Mouse (Mus musculus) cerebellum, adult (tissue): ENCODE measurements around the gene Rps2.
"Not testable (repeated sequence)": the region's sequence is repeated elsewhere in the genome, so short reads cannot be mapped to it uniquely, and the experiment has no call there.

ENCODE experiments used
- ATAC-seq: cut with Nextera tagmentation; 2 replicates; pipeline ENCODE4 v1.9.2; 2017; ENCODE audit warnings: mild to moderate bottlenecking, moderate library complexity, mixed read lengths; ENCODE audit not compliant: insufficient number of reproducible peaks, low FRiP score, low TSS enrichment

The Rps2 gene

GRCm38 (mm10) chr17:24717943-24718342, at the start of gene Rps2, which contains the start of gene Rnf151:
TSS of gene Rps2 (plus strand) at chr17:24718116.
TSS of gene Rnf151 (minus strand) at chr17:24718063.
- ATAC-seq = no peak

GRCm38 (mm10) chr17:24669214-24669544, 48.7 kb upstream of the Rps2 start:
- ATAC-seq = not testable (repeated sequence)

- peak; percentile 89; the same call in 1 of the 2 replicates for ATAC-seq
These were observed 48.2 kb upstream of the Rps2 start, which contains the start of gene Zfp598 for GRCm38 (mm10) chr17:24669545-24670245. TSS of gene Zfp598 (plus strand) at chr17:24669687.

GRCm38 (mm10) chr17:24670246-24670844, 47.6 kb upstream of the Rps2 start:
- no peak for ATAC-seq

GRCm38 (mm10) chr17:24671346-24671745, 46.6 kb upstream of the Rps2 start:
- no peak for ATAC-seq

- no peak for ATAC-seq
These were observed 45.8 kb upstream of the Rps2 start for GRCm38 (mm10) chr17:24672141-24672540.

DNA sequence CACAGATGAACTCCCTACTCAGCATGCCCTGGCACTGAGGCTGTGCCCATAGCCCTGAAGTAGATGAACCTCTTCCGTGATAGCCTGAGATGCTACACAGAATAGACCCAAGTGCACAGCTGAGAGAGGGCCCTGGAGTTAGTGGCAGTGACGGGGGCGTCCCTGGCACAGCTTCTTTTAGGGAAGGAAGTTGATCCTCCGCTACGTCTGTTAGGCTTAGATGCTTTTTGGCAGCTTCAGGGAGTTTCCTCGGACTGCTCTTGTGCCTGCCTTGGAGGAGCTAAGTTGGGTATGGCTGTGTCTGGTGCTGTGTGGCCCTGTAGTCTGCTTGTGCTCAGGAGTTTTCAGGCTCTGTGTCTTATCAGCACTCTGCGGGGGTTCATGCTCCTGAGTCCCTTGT, 43.6 kb upstream of the Rps2 start:
- ATAC-seq = no peak

DNA sequence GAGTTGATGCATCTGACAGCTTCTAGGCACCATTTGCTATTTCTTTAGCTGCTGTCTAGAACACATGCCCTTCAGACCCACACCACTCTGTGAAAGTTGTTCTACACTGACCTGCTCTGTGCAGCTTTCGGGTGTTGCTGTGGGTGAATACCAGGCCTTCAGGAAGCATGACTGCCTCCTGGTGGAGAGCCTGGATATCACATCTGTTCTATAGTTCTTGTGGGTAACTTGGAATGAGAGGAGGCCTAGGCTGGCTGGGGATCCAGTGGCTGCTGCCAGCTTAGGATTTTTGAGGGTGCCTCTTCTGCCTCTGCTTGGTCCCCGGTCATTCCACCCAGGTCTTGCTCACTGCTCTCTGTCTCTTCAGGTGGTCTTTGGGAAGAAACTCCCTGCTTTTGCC, 41.7 kb upstream of the Rps2 start:
- ATAC-seq = no peak

DNA sequence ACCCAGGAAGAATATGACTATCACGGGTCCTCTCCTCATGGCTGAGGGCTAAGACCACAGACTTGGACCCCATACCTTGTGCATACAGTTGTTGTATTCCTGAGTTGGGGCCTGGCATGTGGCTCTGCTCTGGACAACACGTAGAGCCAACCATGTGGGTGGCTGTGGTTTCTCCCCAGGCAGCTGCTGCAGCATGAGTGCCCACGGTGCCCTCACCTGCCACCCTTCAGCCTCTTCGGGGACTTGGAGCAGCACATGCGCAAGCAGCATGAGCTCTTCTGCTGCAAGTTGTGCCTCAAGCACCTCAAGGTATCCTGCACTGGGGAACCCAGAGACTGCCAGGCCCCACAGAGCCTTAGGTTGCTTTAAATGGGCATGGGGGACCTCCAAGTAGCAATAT, 41.0 kb upstream of the Rps2 start:
- ATAC-seq = no peak

DNA sequence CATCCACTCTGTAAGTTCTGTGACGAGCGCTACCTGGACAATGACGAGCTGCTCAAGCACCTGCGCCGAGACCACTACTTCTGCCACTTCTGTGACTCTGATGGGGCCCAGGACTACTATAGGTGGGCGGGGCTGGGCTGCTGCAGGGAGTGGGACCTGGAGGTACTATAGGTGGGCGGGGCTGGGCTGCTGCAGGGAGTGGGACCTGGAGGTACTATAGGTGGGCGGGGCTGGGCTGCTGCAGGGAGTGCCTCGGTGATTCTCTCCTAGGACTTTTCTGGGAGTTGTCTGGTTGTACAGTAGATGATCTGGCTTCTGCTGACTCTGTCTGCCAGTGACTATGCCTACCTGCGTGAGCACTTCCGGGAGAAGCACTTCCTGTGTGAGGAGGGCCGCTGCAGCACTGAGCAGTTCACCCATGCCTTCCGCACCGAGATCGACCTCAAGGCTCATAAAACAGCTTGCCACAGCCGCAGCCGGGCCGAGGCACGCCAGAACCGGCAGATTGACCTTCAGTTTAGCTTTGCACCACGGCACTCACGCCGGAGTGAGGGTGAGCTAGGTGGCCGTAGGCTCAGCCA, 40.3 kb upstream of the Rps2 start:
- ATAC-seq = no peak

GRCm38 (mm10) chr17:24686514-24686913, 31.4 kb upstream of the Rps2 start:
- no peak for ATAC-seq

- no peak for ATAC-seq
These were observed 30.7 kb upstream of the Rps2 start for GRCm38 (mm10) chr17:24687146-24687595.

- no peak for ATAC-seq
These were observed 30.3 kb upstream of the Rps2 start for GRCm38 (mm10) chr17:24687599-24687998.

- no peak; the same call in 1 of the 2 replicates for ATAC-seq
These were observed 28.4 kb upstream of the Rps2 start, which contains the start of gene Syngr3 for GRCm38 (mm10) chr17:24689251-24690081. TSS of gene Syngr3 (minus strand) at chr17:24689955.

DNA sequence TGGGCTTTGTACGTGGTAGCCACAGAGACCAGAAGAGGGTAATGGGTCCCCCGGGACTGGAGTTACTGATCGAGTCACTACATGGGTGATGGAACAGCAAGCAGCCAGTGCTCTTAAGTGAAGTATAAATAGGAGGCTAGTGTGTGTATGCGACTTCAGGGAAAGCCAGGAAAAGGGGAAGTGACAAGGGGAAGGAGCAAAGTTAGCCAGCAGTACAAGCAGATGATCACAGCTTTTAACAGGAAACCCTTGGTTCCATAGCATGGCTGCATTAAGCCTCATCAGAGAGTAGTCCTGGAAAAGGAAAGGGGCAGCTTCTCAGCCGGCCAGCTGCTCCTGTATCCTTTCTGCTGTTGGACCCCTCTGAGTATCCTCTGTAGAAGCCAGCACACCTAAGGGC, 25.5 kb upstream of the Rps2 start:
- no peak for ATAC-seq

GRCm38 (mm10) chr17:24695326-24696010, 22.4 kb upstream of the Rps2 start:
- no peak for ATAC-seq

- peak; percentile 77; the same call in 1 of the 2 replicates for ATAC-seq
These were observed 21.8 kb upstream of the Rps2 start, which contains the start of the genes Gfer and Noxo1 for GRCm38 (mm10) chr17:24696011-24696697. TSS of gene Gfer (minus strand) at chr17:24696156. TSS of gene Noxo1 (plus strand) at chr17:24696234.

DNA sequence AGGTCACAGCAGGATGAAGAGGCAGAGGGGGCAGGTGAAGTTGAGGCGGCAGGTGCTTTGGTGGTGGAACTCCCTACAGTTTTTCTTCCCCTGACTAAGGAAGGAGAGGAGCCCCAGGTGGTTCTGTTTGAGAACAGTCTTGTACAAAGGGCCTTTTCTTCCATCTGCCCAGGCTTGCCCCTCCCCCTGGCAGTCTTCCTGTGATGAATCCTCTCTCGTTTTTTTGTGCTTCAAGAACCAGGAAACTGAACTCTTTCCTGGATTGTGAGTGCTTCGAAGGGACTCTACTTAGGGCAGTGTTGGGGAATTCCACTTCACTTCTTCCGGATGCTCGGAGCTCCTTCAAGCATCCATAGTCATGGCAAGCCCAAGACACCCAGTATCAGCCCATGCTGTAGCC, 19.9 kb upstream of the Rps2 start:
- no peak for ATAC-seq

GRCm38 (mm10) chr17:24698715-24699114, 19.2 kb upstream of the Rps2 start:
- ATAC-seq = no peak
